Mouse (Mus musculus) neural tube, embryonic 14.5 days (tissue): Measurements from ENCODE around the gene Btbd19. TPM values are rescaled to one million over a fixed set of nuclear protein-coding genes. Genes with fewer than 3 reads are reported as not detected.
A peak's percentile ranks its signal among the peaks of the same experiment; 100 is the strongest.

ENCODE experiments used
- ATAC-seq: fragments of 200-750 bp; cut with Nextera tagmentation; 2 replicates; pipeline ENCODE4 v1.8.0; 2017; ENCODE audit warnings: low read depth, mild to moderate bottlenecking, moderate TSS enrichment, moderate library complexity
- H3K27ac ChIP-seq: fragments of 300-500 bp; sonication (generic); 2 replicates; pipeline ENCODE4 v1.5.1; 2014; ENCODE audit warnings: low read depth, mild to moderate bottlenecking, control low read depth, low read length, moderate library complexity, mixed read lengths
- H3K27me3 ChIP-seq: fragments of 300-500 bp; sonication (generic); 2 replicates; pipeline ENCODE4 v1.6.1; 2014; ENCODE audit warnings: low read length; ENCODE audit not compliant: control insufficient read depth, insufficient read depth
- H3K36me3 ChIP-seq: fragments of 300-500 bp; sonication (generic); 2 replicates; pipeline ENCODE4 v1.6.1; 2014; ENCODE audit warnings: low read length, mixed read lengths; ENCODE audit not compliant: control insufficient read depth, insufficient read depth
- H3K4me1 ChIP-seq: fragments of 300-500 bp; sonication (generic); 2 replicates; pipeline ENCODE4 v1.6.1; 2014; ENCODE audit warnings: low read length; ENCODE audit not compliant: control insufficient read depth, insufficient read depth
- H3K4me2 ChIP-seq: fragments of 300-500 bp; sonication (generic); 2 replicates; pipeline ENCODE4 v1.6.1; 2014; ENCODE audit warnings: mild to moderate bottlenecking, low read depth, low read length, control low read depth
- H3K4me3 ChIP-seq: fragments of 300-500 bp; sonication (generic); 2 replicates; pipeline ENCODE4 v1.5.1; 2014; ENCODE audit warnings: low read depth, low read length, control low read depth, mixed read lengths
- H3K9ac ChIP-seq: fragments of 300-500 bp; sonication (generic); replicated peaks from 2 replicates; pipeline ENCODE4 v1.6.1; 2014; ENCODE audit warnings: low read depth, mild to moderate bottlenecking, control low read depth, low read length, mixed read lengths
- H3K9me3 ChIP-seq: fragments of 300-500 bp; sonication (generic); 2 replicates; pipeline ENCODE4 v1.6.1; 2016; ENCODE audit warnings: low read length; ENCODE audit not compliant: control insufficient read depth
- WGBS: fragments of 180-500 bp; shearing (Covaris S2); extraction: QIAGEN DNeasy Blood & Tissue Kit; methylation state at CpG from one replicate; pipeline ENCODE4 v1.1.7; 2014; 5-methylcytosine and 5-hydroxymethylcytosine counted together
- polyA plus RNA-seq: library from polyadenylated mRNA; unstranded; fragments of >200 nt; fragmentation: Nextera tagmentation; extraction: Ambion mirVana; gene quantifications from 2 replicates; pipeline ENCODE4 v1.2.1, GENCODE M21; 2014

Gene Btbd19
- polyA plus RNA-seq, result 2.7 and 3.9 TPM in 2 replicates

DNA sequence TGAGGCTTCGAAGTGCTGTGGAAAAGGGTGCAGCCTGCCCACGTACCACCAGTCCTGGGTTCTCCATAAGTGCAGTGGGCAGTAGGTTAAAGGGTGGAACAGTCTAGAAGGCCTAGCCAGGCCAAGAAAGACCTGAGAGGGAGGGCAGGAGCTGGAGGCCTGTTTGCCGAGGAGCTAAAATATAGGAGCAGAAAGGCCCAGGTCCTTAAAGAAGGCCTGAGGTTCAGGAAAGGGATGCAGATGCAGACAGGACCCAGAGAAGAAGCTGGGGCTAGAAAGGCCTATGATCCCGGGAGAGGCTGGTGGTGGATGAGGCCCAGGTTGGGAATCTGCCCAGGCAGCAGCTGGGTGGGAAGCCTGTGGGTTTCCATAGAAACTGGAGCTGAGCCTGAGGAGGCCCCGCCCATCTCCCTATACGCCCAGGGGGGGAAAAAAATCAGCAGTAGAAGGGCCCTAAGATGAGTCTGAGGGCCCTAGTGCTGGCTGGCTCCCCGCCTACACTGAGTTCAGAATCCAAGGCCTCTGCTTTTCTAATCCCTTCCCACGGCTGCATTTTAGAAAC lies at the start of gene Btbd19:
Btbd19 (minus strand) TSS at position 378 of the 562 bp plus-strand sequence.
- H3K27ac ChIP-seq, result peak within 1 kb of the TSS; percentile 56
- ATAC-seq, result no peak
- no peak within 1 kb of the TSS for H3K4me2 ChIP-seq
- no peaks in the 10 kb centered on the region for H3K27me3 ChIP-seq
- no peaks in the 10 kb centered on the region for H3K9me3 ChIP-seq
- peak within 1 kb of the TSS; percentile 25; the same call in 1 of the 2 replicates for H3K9ac ChIP-seq
- no peak within 1 kb of the TSS for H3K4me3 ChIP-seq
- H3K4me1 ChIP-seq, result peaks cover 11% of the 10 kb centered on the region; the same call in 1 of the 2 replicates
- H3K36me3 ChIP-seq, result peaks cover 10% of the 10 kb centered on the region
- 31% methylated on average over 8 of the region's 8 CpGs for WGBS

DNA sequence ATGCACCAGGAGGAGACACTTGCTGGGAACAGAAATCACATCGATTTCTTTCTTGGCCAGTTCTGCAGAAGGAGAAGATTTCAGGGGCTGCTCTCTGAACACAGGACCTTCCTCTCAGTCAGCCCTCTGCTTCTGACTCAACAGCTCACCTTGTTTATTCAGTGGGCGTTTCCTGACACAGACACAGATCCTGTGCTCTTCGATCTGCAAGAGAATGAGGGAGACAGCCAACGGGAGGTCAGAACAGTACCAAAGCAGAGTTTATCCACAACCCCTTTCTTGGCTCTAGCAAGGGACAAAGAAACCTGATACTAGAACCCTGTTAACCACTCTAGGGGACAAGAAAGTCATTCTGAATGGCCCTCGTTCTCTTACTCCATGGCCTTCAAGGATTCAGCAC lies 44.4 kb upstream of the Btbd19 start:
- no peak overlapping the region for H3K4me2 ChIP-seq
- no peaks in the 10 kb centered on the region for H3K9me3 ChIP-seq
- no peaks in the 10 kb centered on the region for H3K36me3 ChIP-seq
- no peaks in the 10 kb centered on the region for H3K27me3 ChIP-seq
- no peak overlapping the region for H3K9ac ChIP-seq
- no peak overlapping the region for H3K4me3 ChIP-seq
- H3K27ac ChIP-seq, result no peak overlapping the region
- no peak for ATAC-seq
- H3K4me1 ChIP-seq, result no peaks in the 10 kb centered on the region
- WGBS, result 92% methylated on average over 5 of the region's 5 CpGs

DNA sequence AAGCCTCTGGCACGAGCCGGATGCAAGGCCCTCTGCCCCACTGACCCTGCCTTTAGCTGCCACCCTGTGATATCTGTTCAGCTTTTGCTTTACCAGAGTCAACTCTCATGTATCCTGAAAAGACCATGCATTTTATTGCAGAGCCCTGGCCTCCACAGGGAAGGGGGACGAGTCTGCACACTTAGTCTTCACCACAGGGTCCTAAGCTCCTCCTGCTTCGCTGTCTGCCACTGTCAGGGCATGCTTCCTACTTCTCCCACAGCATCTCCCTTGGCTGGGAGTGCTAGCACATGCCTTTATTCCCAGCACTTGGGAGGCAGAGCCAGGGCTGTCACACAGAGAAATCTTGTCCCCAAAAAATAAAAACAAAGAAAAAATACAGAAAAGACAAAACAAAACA lies 35.7 kb upstream of the Btbd19 start:
- no peaks in the 10 kb centered on the region for H3K4me1 ChIP-seq
- no peak overlapping the region for H3K4me2 ChIP-seq
- no peak overlapping the region for H3K4me3 ChIP-seq
- no peaks in the 10 kb centered on the region for H3K9me3 ChIP-seq
- H3K27me3 ChIP-seq, result no peaks in the 10 kb centered on the region
- no peak overlapping the region for H3K9ac ChIP-seq
- ATAC-seq, result 0 out of 2 replicates have a peak, but pooled peaks have one; percentile 28
- no peak overlapping the region for H3K27ac ChIP-seq
- 60% methylated on average over 4 of the region's 4 CpGs for WGBS
- H3K36me3 ChIP-seq, result no peaks in the 10 kb centered on the region

GRCm38 (mm10) chr4:117159666-117160065 lies 34.1 kb upstream of the Btbd19 start:
- Histone ChIP-seq H3K4me2 (no peak overlapping the region), H3K27me3 (no peaks in the 10 kb centered on the region), H3K27ac (no peak overlapping the region), H3K9me3 (no peaks in the 10 kb centered on the region), H3K4me1 (no peaks in the 10 kb centered on the region), H3K9ac (no peak overlapping the region), H3K4me3 (no peak overlapping the region), H3K36me3 (no peaks in the 10 kb centered on the region)
- WGBS, result 90% methylated on average over 10 of the region's 10 CpGs
- no peak for ATAC-seq

DNA sequence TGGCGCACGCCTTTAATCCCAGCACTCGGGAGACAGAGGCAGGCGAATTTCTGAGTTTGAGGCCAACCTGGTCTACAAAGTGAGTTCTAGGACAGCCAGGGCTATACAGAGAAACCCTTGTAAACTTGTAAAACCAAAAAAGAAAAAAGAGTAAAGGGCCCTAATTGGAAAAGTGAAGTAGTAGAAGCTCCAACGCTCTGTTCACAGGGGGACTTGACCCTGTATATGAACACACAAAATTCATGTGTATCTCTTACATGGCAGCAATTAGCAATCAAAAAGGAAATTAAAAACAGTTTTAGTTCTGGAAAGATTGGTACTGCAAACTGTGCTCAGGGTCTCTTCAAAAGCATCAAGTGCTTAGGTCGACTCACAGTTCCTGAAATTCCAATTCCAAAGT lies 30.8 kb upstream of the Btbd19 start:
- Histone ChIP-seq H3K36me3 (peaks cover 28% of the 10 kb centered on the region), H3K27ac (peak overlapping the region; percentile 92), H3K9ac (peak overlapping the region; percentile 95), H3K4me2 (peak overlapping the region; percentile 97), H3K4me1 (no peaks in the 10 kb centered on the region), H3K9me3 (no peaks in the 10 kb centered on the region), H3K4me3 (peak overlapping the region; percentile 96), H3K27me3 (no peaks in the 10 kb centered on the region)
- 27% methylated on average over 6 of the region's 6 CpGs for WGBS
- ATAC-seq, result no peak; the same call in 1 of the 2 replicates

GRCm38 (mm10) chr4:117155792-117156355 lies 30.3 kb upstream of the Btbd19 start, which contains the start of gene Rps8:
Gene Rps8, minus strand, starts transcription at chr4:117156243.
- ATAC-seq, result peak; percentile 96
- H3K4me3 ChIP-seq, result peak within 1 kb of the TSS; percentile 96
- H3K27ac ChIP-seq, result peak within 1 kb of the TSS; percentile 92
- WGBS, result under 1% methylated on average over 51 of the region's 52 CpGs
- H3K4me2 ChIP-seq, result peak within 1 kb of the TSS; percentile 97
- no peaks in the 10 kb centered on the region for H3K4me1 ChIP-seq
- H3K9me3 ChIP-seq, result no peaks in the 10 kb centered on the region
- H3K27me3 ChIP-seq, result no peaks in the 10 kb centered on the region
- peaks cover 33% of the 10 kb centered on the region for H3K36me3 ChIP-seq
- peak within 1 kb of the TSS; percentile 95 for H3K9ac ChIP-seq

GRCm38 (mm10) chr4:117155020-117155791 lies 29.7 kb upstream of the Btbd19 start:
- Histone ChIP-seq H3K36me3 (peaks cover 40% of the 10 kb centered on the region), H3K4me1 (no peaks in the 10 kb centered on the region), H3K27me3 (no peaks in the 10 kb centered on the region), H3K4me2 (peak overlapping the region; percentile 97), H3K4me3 (peak overlapping the region; percentile 96), H3K9me3 (no peaks in the 10 kb centered on the region), H3K27ac (peak overlapping the region; percentile 92), H3K9ac (peak overlapping the region; percentile 95)
- WGBS, result 2% methylated on average over 44 of the region's 44 CpGs
- ATAC-seq, result no peak; the same call in 1 of the 2 replicates

DNA sequence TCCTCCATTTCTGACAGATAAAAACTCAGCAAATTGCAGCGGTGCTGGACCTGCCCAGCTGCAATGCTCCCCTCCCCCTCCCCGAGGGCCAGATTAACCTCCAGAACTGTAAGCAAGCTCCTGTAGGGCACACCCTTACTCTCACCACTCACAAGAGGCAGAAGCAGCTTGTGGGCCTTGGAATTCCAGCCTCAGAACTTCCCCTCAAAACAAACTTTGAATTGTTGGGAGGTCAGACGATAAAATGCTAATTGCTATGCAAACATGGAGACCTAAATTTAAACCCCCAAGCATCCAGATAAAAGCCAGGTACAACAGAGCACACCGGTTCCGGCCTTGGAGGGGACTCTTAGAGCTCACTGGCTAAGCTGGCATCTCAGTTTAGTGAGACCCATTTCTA lies 27.2 kb upstream of the Btbd19 start:
- WGBS, result 88% methylated on average over 5 of the region's 5 CpGs
- no peak for ATAC-seq

DNA sequence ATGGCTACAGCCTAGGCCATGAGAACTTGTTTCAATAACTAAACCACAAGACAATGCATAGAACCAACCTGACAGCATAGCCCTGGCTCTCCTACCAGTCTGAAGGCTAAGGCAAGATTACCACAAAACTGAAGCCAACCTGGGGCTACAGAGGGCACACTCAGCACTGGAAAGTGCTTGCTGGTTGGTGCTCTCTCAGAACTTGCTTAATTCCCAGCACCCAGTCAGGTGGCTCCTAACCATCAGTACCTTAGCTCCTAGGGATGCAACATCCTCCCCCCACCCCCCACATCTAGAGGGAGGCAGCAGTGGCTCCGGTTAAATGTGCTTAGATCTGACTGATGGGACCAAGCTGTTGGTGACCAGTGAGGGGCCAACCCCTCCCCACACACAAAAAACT lies 25.9 kb upstream of the Btbd19 start:
- ATAC-seq, result no peak
- H3K4me3 ChIP-seq, result no peak overlapping the region
- peaks cover 40% of the 10 kb centered on the region for H3K36me3 ChIP-seq
- no peaks in the 10 kb centered on the region for H3K27me3 ChIP-seq
- no peaks in the 10 kb centered on the region for H3K9me3 ChIP-seq
- no peaks in the 10 kb centered on the region for H3K4me1 ChIP-seq
- no peak overlapping the region for H3K4me2 ChIP-seq
- no peak overlapping the region for H3K27ac ChIP-seq
- H3K9ac ChIP-seq, result no peak overlapping the region
- 92% methylated on average over 1 of the region's 1 CpGs for WGBS

More for the DNA sequence above, 27.2 kb upstream of the Btbd19 start:
- H3K36me3 ChIP-seq, result peaks cover 40% of the 10 kb centered on the region
- no peaks in the 10 kb centered on the region for H3K27me3 ChIP-seq
- no peaks in the 10 kb centered on the region for H3K9me3 ChIP-seq
- no peak overlapping the region for H3K9ac ChIP-seq
- no peak overlapping the region for H3K4me2 ChIP-seq
- no peak overlapping the region for H3K27ac ChIP-seq
- H3K4me3 ChIP-seq, result no peak overlapping the region
- no peaks in the 10 kb centered on the region for H3K4me1 ChIP-seq
